Comparison of ENCODE assay signal across 21 mouse cellular contexts in genomic region chr2:169314396-169314930, GRCm38 (mm10).
DNase-seq lines count a peak whose midpoint lies in the region; ATAC-seq lines count a peak whose summit lies in the region.
"Had no signal": no experiment of that assay in that cellular context is flagged by ENCODE, and none has a peak within 500 bp of the region (broad histone marks: within the 10 kb centered on the region; RNA-seq: fewer than 3 reads in every experiment).

No protein-coding gene starts in this region.

- peak overlapping the region; percentile 64 for H3K27ac ChIP-seq in hindbrain, embryonic 14.5 days
- H3K27ac ChIP-seq in hindbrain, embryonic 10.5 days, result no peak overlapping the region
- H3K27ac ChIP-seq in neural tube, embryonic 14.5 days (ENCODE audit: low read depth, low read length), result 0 out of 2 replicates have a peak overlapping the region, but pooled peaks have one; percentile 2
- H3K27ac ChIP-seq in midbrain, embryonic 11.5 days (ENCODE audit: low read depth, low read length), result no peak overlapping the region
- H3K27ac ChIP-seq: embryonic facial prominence, embryonic 10.5 days had no signal

- no peak overlapping the region for H3K4me3 ChIP-seq in hindbrain, embryonic 14.5 days (replicated peaks; ENCODE audit: low read length)
- H3K4me3 ChIP-seq in hindbrain, embryonic 10.5 days, result no peak overlapping the region
- H3K4me3 ChIP-seq in neural tube, embryonic 14.5 days (ENCODE audit: low read depth, low read length), result no peak overlapping the region
- no peak overlapping the region for H3K4me3 ChIP-seq in midbrain, embryonic 11.5 days (ENCODE audit: low read depth, low read length)
- H3K4me3 ChIP-seq: embryonic facial prominence, embryonic 10.5 days; heart, embryonic 12.5 days had no signal

- intact Hi-C loops in left cerebral cortex, postnatal 25 days (cut with DNase I), result loop anchor here (10.0 kb wide), 1 partner anchor 250 kb away; no protein-coding TSS in a partner anchor

- H3K27me3 ChIP-seq in hindbrain, embryonic 14.5 days (ENCODE audit: control insufficient read depth, insufficient read depth, low read length), result no peaks in the 10 kb centered on the region
- no peaks in the 10 kb centered on the region for H3K27me3 ChIP-seq in hindbrain, embryonic 10.5 days (ENCODE audit: insufficient read depth, poor library complexity, severe bottlenecking)
- H3K27me3 ChIP-seq in neural tube, embryonic 14.5 days (ENCODE audit: control insufficient read depth, insufficient read depth, low read length), result no peaks in the 10 kb centered on the region
- no peaks in the 10 kb centered on the region for H3K27me3 ChIP-seq in midbrain, embryonic 11.5 days (ENCODE audit: control insufficient read depth, insufficient read depth, low read length)
- H3K27me3 ChIP-seq: heart, embryonic 12.5 days; Patski had no signal

- DNase-seq in hindbrain, embryonic 14.5 days (ENCODE audit: low spot score), result no peak
- DNase-seq in hindbrain, embryonic 10.5 days (ENCODE audit: low spot score), result no peak
- DNase-seq in ES-CJ7 (ENCODE audit: low read depth, low spot score) (peak; percentile 75), R1 (ENCODE audit: low read depth, low spot score) (peak; percentile 75)
- no peak for DNase-seq in left cerebral cortex, postnatal 25 days (ENCODE audit: low spot score in 2 of 2)
- no peak for DNase-seq in midbrain, embryonic 11.5 days (ENCODE audit: low spot score, missing footprints)
- DNase-seq: adrenal gland, adult 8-10 months; adrenal gland, postnatal 36 days; cerebellum, adult 18-20 months; cerebellum, adult 9-11 months; cerebellum, postnatal 36 days; forebrain, postnatal 0 days; gastrocnemius, postnatal 25 days; kidney, adult 8-10 months had no signal

- no peaks in the 10 kb centered on the region for H3K9me3 ChIP-seq in hindbrain, embryonic 14.5 days (ENCODE audit: control insufficient read depth, low read length)
- no peaks in the 10 kb centered on the region for H3K9me3 ChIP-seq in hindbrain, embryonic 10.5 days
- no peaks in the 10 kb centered on the region for H3K9me3 ChIP-seq in neural tube, embryonic 14.5 days (ENCODE audit: control insufficient read depth, low read length)
- no peaks in the 10 kb centered on the region for H3K9me3 ChIP-seq in midbrain, embryonic 11.5 days (ENCODE audit: control insufficient read depth, low read length)
- H3K9me3 ChIP-seq: embryonic facial prominence, embryonic 10.5 days; heart, embryonic 12.5 days had no signal

- 42% methylated on average over 2 of the region's 2 CpGs for WGBS in hindbrain, embryonic 14.5 days
- 31% methylated on average over 2 of the region's 2 CpGs for WGBS in hindbrain, embryonic 10.5 days
- WGBS in neural tube, embryonic 14.5 days, result 29% methylated on average over 2 of the region's 2 CpGs
- 32% methylated on average over 2 of the region's 2 CpGs for WGBS in midbrain, embryonic 11.5 days

- no peaks in the 10 kb centered on the region for H3K36me3 ChIP-seq in hindbrain, embryonic 14.5 days (replicated peaks; ENCODE audit: control insufficient read depth, insufficient read depth)
- H3K36me3 ChIP-seq in hindbrain, embryonic 10.5 days, result no peaks in the 10 kb centered on the region
- H3K36me3 ChIP-seq in neural tube, embryonic 14.5 days (ENCODE audit: control insufficient read depth, insufficient read depth, low read length), result no peaks in the 10 kb centered on the region
- H3K36me3 ChIP-seq in midbrain, embryonic 11.5 days (ENCODE audit: control insufficient read depth, insufficient read depth, low read length), result no peaks in the 10 kb centered on the region
- H3K36me3 ChIP-seq: embryonic facial prominence, embryonic 10.5 days; heart, embryonic 12.5 days had no signal

- H3K4me2 ChIP-seq in hindbrain, embryonic 14.5 days (replicated peaks), result no peak overlapping the region
- H3K4me2 ChIP-seq in neural tube, embryonic 14.5 days (ENCODE audit: low read depth, low read length), result no peak overlapping the region
- H3K4me2 ChIP-seq in midbrain, embryonic 11.5 days, result no peak overlapping the region
- H3K4me2 ChIP-seq: heart, embryonic 12.5 days had no signal

- ATAC-seq in hindbrain, embryonic 14.5 days (ENCODE audit: low FRiP score), result no peak
- no peak for ATAC-seq in neural tube, embryonic 14.5 days (ENCODE audit: low read depth)
- no peak for ATAC-seq in midbrain, embryonic 11.5 days (ENCODE audit: low FRiP score)
- ATAC-seq: forebrain, postnatal 0 days; hindbrain, embryonic 16.5 days; inflammation-experienced regulatory T-cells, adult 6 months; intestine, postnatal 0 days; Patski had no signal

- H3K4me1 ChIP-seq in hindbrain, embryonic 14.5 days (replicated peaks; ENCODE audit: control insufficient read depth, insufficient read depth, low read length), result 0 out of 2 replicates have a peak, but pooled peaks cover 5% of the 10 kb centered on the region
- peaks cover 15% of the 10 kb centered on the region; the same call in 1 of the 2 replicates for H3K4me1 ChIP-seq in hindbrain, embryonic 10.5 days (replicated peaks)
- H3K4me1 ChIP-seq in neural tube, embryonic 14.5 days (ENCODE audit: control insufficient read depth, insufficient read depth, low read length), result no peaks in the 10 kb centered on the region
- H3K4me1 ChIP-seq in midbrain, embryonic 11.5 days (ENCODE audit: control insufficient read depth, insufficient read depth, low read length), result peaks cover 2% of the 10 kb centered on the region; the same call in 1 of the 2 replicates

- no peak overlapping the region for H3K9ac ChIP-seq in hindbrain, embryonic 14.5 days
- no peak overlapping the region for H3K9ac ChIP-seq in neural tube, embryonic 14.5 days (replicated peaks; ENCODE audit: low read depth, low read length)
- no peak overlapping the region for H3K9ac ChIP-seq in midbrain, embryonic 11.5 days (ENCODE audit: low read length)
- H3K9ac ChIP-seq: forebrain, postnatal 0 days; heart, embryonic 12.5 days had no signal

Comparison
In these comparisons a context has a peak if more than half of its experiments do, and no peak if none do; other contexts are left out.
1. H3K27ac ChIP-seq: peak in hindbrain, embryonic 14.5 days (single experiment) and neural tube, embryonic 14.5 days (single experiment); none in hindbrain, embryonic 10.5 days (single experiment) and midbrain, embryonic 11.5 days (single experiment).
2. DNase-seq: peak in ES-CJ7 (single experiment) and R1 (single experiment); none in hindbrain, embryonic 14.5 days (single experiment), hindbrain, embryonic 10.5 days (single experiment), left cerebral cortex, postnatal 25 days (0 of 2) and midbrain, embryonic 11.5 days (single experiment).